Mouse (Mus musculus): ENCODE results near the gene Smyd1.

The Smyd1 gene

GRCm38 (mm10) chr6:71212471-71212870, 109.6 kb downstream of the Smyd1 start:
- no peak for DNase-seq (ENCODE audit: low read depth in 2 of 2, low spot score in 2 of 2)

GRCm38 (mm10) chr6:71211917-71212316, 110.1 kb downstream of the Smyd1 start:
- no peak for DNase-seq (ENCODE audit: low read depth in 2 of 2, low spot score in 2 of 2)

GRCm38 (mm10) chr6:71208691-71209090, 113.3 kb downstream of the Smyd1 start:
- DNase-seq (ENCODE audit: low read depth in 2 of 2, low spot score in 2 of 2): no peak

DNA sequence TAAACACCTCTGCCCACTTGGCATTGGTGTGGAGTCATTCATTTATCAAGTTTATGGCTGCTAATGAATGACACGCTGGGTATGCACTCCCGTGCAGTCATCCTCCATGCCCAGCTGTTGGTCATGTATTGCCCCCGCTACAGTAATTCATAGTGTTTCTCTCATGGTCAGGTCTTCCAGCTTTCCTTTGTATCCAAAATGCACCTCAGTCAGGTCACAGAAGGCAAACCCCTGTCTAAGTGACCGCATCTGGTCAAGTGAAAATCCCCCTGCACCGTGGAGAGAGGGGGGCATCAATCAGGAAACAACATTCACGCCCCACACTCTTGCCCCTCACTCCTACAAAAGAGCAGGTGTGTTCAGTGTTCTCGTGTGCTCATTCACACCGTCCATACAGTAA, 117.9 kb downstream of the Smyd1 start:
- DNase-seq (ENCODE audit: low read depth in 2 of 2, low spot score in 2 of 2): no peak

GRCm38 (mm10) chr6:71203674-71204073, 118.4 kb downstream of the Smyd1 start:
- DNase-seq (ENCODE audit: low read depth in 2 of 2, low spot score in 2 of 2): no peak

DNA sequence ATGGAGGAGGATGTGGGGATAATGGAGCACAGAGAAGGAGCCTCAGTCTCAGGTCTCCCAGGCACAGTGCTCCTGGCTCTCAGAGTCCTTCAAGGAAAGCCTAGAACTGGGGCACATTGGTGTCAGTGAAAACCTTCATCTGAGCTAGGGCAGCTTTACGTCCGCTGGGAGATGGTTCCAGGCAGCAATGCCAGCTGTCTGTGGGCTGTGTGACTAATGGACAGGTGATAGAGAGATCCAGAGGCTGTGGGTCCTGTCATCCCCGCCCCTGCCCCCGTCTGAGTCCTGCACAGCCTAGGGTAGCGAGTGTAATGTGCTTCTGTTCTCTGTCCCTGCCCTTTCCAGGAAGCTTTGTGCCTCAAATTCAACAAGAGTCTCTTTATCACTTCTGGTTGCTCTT, 120.1 kb downstream of the Smyd1 start:
- DNase-seq (ENCODE audit: low read depth in 2 of 2, low spot score in 2 of 2): no peak

DNA sequence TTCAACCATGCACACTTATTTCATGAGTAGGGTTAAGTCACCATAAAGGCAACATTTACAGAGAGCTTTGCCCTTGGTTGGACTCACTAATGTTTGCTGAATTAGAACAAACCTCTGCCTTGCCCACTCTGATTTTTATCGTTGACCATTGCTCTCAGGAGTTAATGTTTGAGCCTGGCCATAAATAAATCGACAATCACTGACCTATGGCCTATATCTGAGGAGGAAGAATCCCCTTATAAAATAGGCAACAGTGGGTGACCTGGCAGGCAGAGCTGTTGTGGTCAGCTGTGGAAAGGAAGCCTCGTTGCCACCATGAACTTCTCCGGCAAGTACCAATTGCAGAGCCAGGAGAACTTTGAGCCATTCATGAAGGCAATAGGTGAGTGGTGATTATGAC, 122.4 kb downstream of the Smyd1 start, which contains the start of gene Fabp1:
Gene Fabp1 (plus strand): TSS at position 216 of the 400 bp plus-strand sequence.
- DNase-seq (ENCODE audit: low read depth in 2 of 2, low spot score in 2 of 2): no peak

GRCm38 (mm10) chr6:71197636-71198535, 124.1 kb downstream of the Smyd1 start:
- no peak for DNase-seq (ENCODE audit: low read depth in 2 of 2, low spot score in 2 of 2)

- no peak for DNase-seq (ENCODE audit: low read depth in 2 of 2, low spot score in 2 of 2)
These were observed 125.9 kb downstream of the Smyd1 start for GRCm38 (mm10) chr6:71196107-71196506.

DNA sequence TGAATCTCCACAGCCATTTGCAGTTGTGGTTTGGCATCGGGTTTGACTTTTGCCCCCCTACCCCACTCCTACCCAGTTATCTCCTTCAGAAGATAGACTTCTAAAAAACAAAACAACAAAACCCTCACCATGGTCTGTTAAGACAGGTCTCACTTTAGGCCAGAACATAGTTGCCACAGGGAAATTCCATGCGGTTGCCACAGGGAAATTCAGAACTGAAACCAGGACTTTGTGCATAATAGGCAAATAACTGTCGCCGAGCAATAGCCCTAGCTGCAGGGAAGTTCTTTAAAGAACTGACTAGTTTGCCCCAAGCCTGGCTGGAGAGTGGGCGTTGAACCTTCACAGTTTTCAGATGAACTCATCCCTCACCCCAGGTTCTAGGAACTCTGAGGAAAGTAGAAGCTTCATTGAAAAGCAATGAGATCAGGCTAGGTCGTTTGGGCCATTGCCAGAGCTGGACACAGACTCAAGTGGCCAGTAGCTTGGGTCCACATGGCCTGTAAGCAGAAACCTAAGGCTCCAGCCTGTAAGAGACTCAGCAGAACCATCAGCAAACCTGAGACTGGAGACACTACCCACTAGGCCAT, 128.8 kb downstream of the Smyd1 start:
- no peak for DNase-seq (ENCODE audit: low read depth in 2 of 2, low spot score in 2 of 2)

DNA sequence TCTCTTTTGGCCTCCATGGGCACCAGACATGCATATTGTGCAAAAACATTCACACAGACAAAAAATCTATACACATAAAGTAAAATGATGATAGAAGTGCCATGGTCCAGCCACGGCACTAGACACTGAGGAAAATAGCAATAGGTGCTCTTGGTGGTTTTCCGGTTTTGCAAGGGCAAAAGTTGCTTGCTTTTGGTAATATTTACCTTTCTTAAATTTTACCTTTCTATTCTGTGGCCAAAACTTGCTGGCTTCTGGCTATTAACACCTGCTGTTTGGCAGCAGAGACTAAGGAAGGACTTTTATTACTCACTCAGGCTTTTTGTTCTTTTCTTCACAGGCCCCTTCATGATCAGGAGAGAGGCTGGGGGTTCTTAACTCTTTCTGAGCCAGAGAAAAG, 131.5 kb downstream of the Smyd1 start:
- no peak for DNase-seq (ENCODE audit: low read depth in 2 of 2, low spot score in 2 of 2)

GRCm38 (mm10) chr6:71189578-71189977, 132.5 kb downstream of the Smyd1 start:
- no peak for DNase-seq (ENCODE audit: low read depth in 2 of 2, low spot score in 2 of 2)

GRCm38 (mm10) chr6:71184941-71185604, 137.0 kb downstream of the Smyd1 start:
- DNase-seq (ENCODE audit: low read depth in 2 of 2, low spot score in 2 of 2): no peak

DNA sequence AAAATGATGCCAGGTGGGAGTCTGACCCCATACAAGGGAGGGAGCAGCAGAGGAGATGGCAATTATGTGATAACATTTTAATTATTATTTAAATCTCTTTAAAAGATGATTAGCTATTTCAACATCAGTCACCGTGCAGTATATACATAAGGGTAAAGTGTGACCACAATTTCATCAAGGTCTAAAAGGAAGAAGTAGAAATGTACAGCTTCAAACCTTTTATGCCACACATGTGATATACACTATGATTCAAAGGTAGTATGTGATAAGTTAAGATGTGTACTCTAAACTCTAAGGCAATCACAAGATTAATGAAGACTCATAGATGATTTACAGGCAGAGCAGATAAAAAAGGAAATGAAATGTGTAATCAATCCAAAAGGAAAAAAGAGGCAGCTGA, 141.4 kb downstream of the Smyd1 start:
- no peak for DNase-seq (ENCODE audit: low read depth in 2 of 2, low spot score in 2 of 2)

- DNase-seq (ENCODE audit: low read depth in 2 of 2, low spot score in 2 of 2): no peak
These were observed 149.0 kb downstream of the Smyd1 start for GRCm38 (mm10) chr6:71172812-71173580.

GRCm38 (mm10) chr6:71166551-71167169, 155.4 kb downstream of the Smyd1 start:
- peak; percentile 19 to 42 for DNase-seq (ENCODE audit: low read depth in 2 of 2, low spot score in 2 of 2)

DNA sequence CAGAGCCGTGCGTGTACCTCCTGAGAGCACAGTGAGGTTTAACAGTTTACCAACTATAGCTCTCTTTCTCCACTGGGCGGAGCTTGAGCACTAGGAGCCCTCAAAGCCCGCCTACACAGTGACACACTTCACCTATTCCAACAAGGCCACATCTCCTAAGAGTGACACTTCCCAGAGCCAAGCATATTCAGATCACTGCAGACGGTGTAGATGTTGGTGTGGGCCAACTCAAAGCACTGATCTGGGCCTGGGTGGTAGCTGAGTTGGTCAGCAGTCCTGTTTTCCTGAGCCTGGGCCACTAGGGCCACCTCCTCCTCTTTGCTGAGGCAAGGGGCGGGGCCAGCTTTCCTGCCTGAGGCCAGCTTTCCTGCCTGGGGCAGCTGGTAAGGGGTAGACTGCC, 157.6 kb downstream of the Smyd1 start:
- DNase-seq (ENCODE audit: low read depth in 2 of 2, low spot score in 2 of 2): no peak
